Mouse (Mus musculus): Measurements from ENCODE around the gene Peli3.

DNA sequence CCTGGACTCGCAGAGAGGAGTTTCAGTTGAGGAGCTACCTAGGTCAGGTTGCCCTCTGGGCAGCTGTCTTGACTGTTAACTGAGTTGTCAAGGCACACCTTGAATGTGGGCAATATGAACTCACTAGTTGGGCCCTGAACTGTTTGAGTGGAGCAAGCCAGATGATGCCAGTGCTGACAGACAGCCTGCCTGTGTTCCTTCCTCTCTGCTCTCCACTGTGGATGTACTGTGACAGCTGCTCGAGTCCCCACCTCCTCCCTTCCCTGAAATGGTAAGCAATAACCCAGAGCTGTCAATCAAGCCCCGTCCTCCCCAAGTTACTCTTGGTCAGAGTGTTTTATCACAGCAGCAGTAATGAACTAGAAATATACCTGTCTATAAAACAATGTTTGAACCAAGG lies 43.0 kb downstream of the Peli3 start:
- no peak for TF ChIP-seq CTCF (IDR thresholded peaks at IDR 0.05; ENCODE audit: borderline replicate concordance, insufficient read depth, low read depth, low read length)
- no peak for TF ChIP-seq POLR2A (IDR thresholded peaks at IDR 0.05; ENCODE audit: borderline replicate concordance, insufficient read depth, low read length)

All from cerebellum, adult 2 months (tissue).